Mouse (Mus musculus) left cerebral cortex, adult 9 months (tissue): ENCODE results near the gene Ifit1bl1.
"Not testable (repeated sequence)": the region's sequence is repeated elsewhere in the genome, so short reads cannot be mapped to it uniquely, and the experiment has no call there.

Source experiments
- DNase-seq, 2 experiments: peaks; one replicate each; pipeline ENCODE4 v3.0.0; 2022; ENCODE audit warnings: low spot score in 2 of 2

The Ifit1bl1 gene

GRCm38 (mm10) chr19:34601888-34602287 lies at the start of gene Ifit1bl1:
TSS of gene Ifit1bl1 (minus strand) at chr19:34601956.
- not testable (repeated sequence) for DNase-seq

GRCm38 (mm10) chr19:34650997-34651396 lies 49.2 kb upstream of the Ifit1bl1 start:
- DNase-seq: no peak

GRCm38 (mm10) chr19:34650276-34650675 lies 48.5 kb upstream of the Ifit1bl1 start:
- DNase-seq: no peak

GRCm38 (mm10) chr19:34647630-34648029 lies 45.9 kb upstream of the Ifit1bl1 start:
- not testable (repeated sequence) for DNase-seq

GRCm38 (mm10) chr19:34642616-34643015 lies 40.9 kb upstream of the Ifit1bl1 start:
- no peak for DNase-seq

- no peak for DNase-seq
Observed at GRCm38 (mm10) chr19:34640623-34641022, 38.9 kb upstream of the Ifit1bl1 start, which contains the start of the genes Ifit1bl2 and Ifit1. TSS of gene Ifit1bl2 (minus strand) at chr19:34640743. TSS of gene Ifit1 (plus strand) at chr19:34640871.

GRCm38 (mm10) chr19:34636933-34637557 lies 35.3 kb upstream of the Ifit1bl1 start:
- peak in 1 of 2 experiments; percentile 71 for DNase-seq

GRCm38 (mm10) chr19:34633484-34633883 lies 31.7 kb upstream of the Ifit1bl1 start:
- no peak for DNase-seq

- no peak for DNase-seq
Observed at GRCm38 (mm10) chr19:34631487-34631886, 29.7 kb upstream of the Ifit1bl1 start.

- no peak for DNase-seq
Observed at GRCm38 (mm10) chr19:34627496-34627895, 25.7 kb upstream of the Ifit1bl1 start.

- DNase-seq: no peak
Observed at GRCm38 (mm10) chr19:34624663-34625062, 22.9 kb upstream of the Ifit1bl1 start.

GRCm38 (mm10) chr19:34623781-34624180 lies 22.0 kb upstream of the Ifit1bl1 start:
- no peak for DNase-seq

- no peak for DNase-seq
Observed at GRCm38 (mm10) chr19:34620871-34621270, 19.1 kb upstream of the Ifit1bl1 start.

GRCm38 (mm10) chr19:34612243-34613001 lies 10.7 kb upstream of the Ifit1bl1 start:
- not testable (repeated sequence) for DNase-seq

GRCm38 (mm10) chr19:34610118-34610517 lies 8.4 kb upstream of the Ifit1bl1 start:
- not testable (repeated sequence) for DNase-seq

- DNase-seq: not testable (repeated sequence)
Observed at GRCm38 (mm10) chr19:34607237-34608051, 5.7 kb upstream of the Ifit1bl1 start, which contains the start of gene Ifit3b. TSS of gene Ifit3b (plus strand) at chr19:34607970.

- no peak for DNase-seq
Observed at GRCm38 (mm10) chr19:34605472-34605871, 3.7 kb upstream of the Ifit1bl1 start.

GRCm38 (mm10) chr19:34599250-34599649 lies 2.5 kb downstream of the Ifit1bl1 start:
- DNase-seq: not testable (repeated sequence)

- peak in 1 of 2 experiments; percentile 58 for DNase-seq
Observed at GRCm38 (mm10) chr19:34598341-34598740, 3.4 kb downstream of the Ifit1bl1 start.

- DNase-seq: no peak
Observed at GRCm38 (mm10) chr19:34596811-34597210, 4.9 kb downstream of the Ifit1bl1 start.

- not testable (repeated sequence) for DNase-seq
Observed at GRCm38 (mm10) chr19:34594523-34594922, 7.2 kb downstream of the Ifit1bl1 start.

- DNase-seq: no peak
Observed at GRCm38 (mm10) chr19:34593456-34593855, 8.3 kb downstream of the Ifit1bl1 start.
